Mouse (Mus musculus) MEL (cell line): Measurements from ENCODE around the gene S100a10. TPM values are rescaled to one million over a fixed set of nuclear protein-coding genes. Genes with fewer than 3 reads are reported as not detected.

ENCODE experiments used
- DNase-seq: peaks from one replicate; pipeline ENCODE4 v3.0.0; 2011; ENCODE audit warnings: low read depth, low spot score
- H3K27ac ChIP-seq: 2 replicates; pipeline ENCODE4 v1.5.1; 2012; ENCODE audit warnings: low read depth, mild to moderate bottlenecking, control low read depth, low read length, moderate library complexity; ENCODE audit not compliant: control insufficient read depth
- H3K27me3 ChIP-seq, 2 experiments: fragments of 150-350 bp in 1 of 2; sonication (generic) in 1 of 2; 2 replicates each; pipeline ENCODE4 v1.6.1; 2012; ENCODE audit warnings: low read length in 2 of 2, mild to moderate bottlenecking in 2 of 2, improper control_type of control experiment in 1 of 2, moderate library complexity in 1 of 2; ENCODE audit not compliant: insufficient read depth in 2 of 2, control insufficient read depth in 1 of 2
- H3K36me3 ChIP-seq, 2 experiments: 2 replicates each; pipeline ENCODE4 v1.6.1; 2012 to 2014; ENCODE audit warnings: low read length in 2 of 2, improper control_type of control experiment in 1 of 2, inconsistent platforms in 1 of 2, mild to moderate bottlenecking in 1 of 2; ENCODE audit not compliant: insufficient read depth in 2 of 2, control insufficient read depth in 1 of 2
- H3K4me1 ChIP-seq, 2 experiments: fragments of 150-350 bp in 1 of 2; sonication (generic) in 1 of 2; 2 replicates each; pipeline ENCODE4 v1.6.1; 2012; ENCODE audit warnings: low read length in 2 of 2, improper control_type of control experiment in 1 of 2, mild to moderate bottlenecking in 1 of 2; ENCODE audit not compliant: insufficient read depth in 2 of 2, control insufficient read depth in 1 of 2
- H3K4me3 ChIP-seq, 2 experiments: fragments of 150-350 bp in 1 of 2; sonication (generic) in 1 of 2; 2 replicates each; pipeline ENCODE4 v1.5.1; 2012; ENCODE audit warnings: low read depth in 2 of 2, low read length in 2 of 2, mild to moderate bottlenecking in 2 of 2, moderate library complexity in 2 of 2, control low read depth in 1 of 2, improper control_type of control experiment in 1 of 2; ENCODE audit not compliant: control insufficient read depth in 1 of 2, insufficient read depth in 1 of 2
- H3K79me2 ChIP-seq: 2 replicates; pipeline ENCODE4 v1.6.1; 2012; ENCODE audit warnings: mild to moderate bottlenecking, low read length, moderate library complexity; ENCODE audit not compliant: control insufficient read depth, poor library complexity, insufficient read depth
- H3K9ac ChIP-seq: 2 replicates; pipeline ENCODE4 v1.6.1; 2012; ENCODE audit warnings: low read depth, mild to moderate bottlenecking, control low read depth, low read length, moderate library complexity; ENCODE audit not compliant: control insufficient read depth, poor library complexity, severe bottlenecking
- H3K9me3 ChIP-seq: fragments of 150-350 bp; sonication (generic); replicated peaks from 2 replicates; pipeline ENCODE4 v1.6.1; 2012; ENCODE audit warnings: mild to moderate bottlenecking, low read length, improper control_type of control experiment, moderate library complexity; ENCODE audit not compliant: insufficient read depth
- BHLHE40 ChIP-seq: IDR thresholded peaks from 2 replicates; pipeline ENCODE4 v1.6.1; 2012; ENCODE audit warnings: low read depth, mild to moderate bottlenecking, inconsistent platforms, low read length, improper control_type of control experiment, borderline replicate concordance
- CHD1 ChIP-seq: IDR thresholded peaks from 2 replicates; pipeline ENCODE4 v1.6.1; 2012; ENCODE audit warnings: low read depth, mild to moderate bottlenecking, inconsistent platforms, low read length, improper control_type of control experiment
- CHD2 ChIP-seq: IDR thresholded peaks from 2 replicates; pipeline ENCODE4 v1.6.1; 2011; ENCODE audit warnings: low read length, improper control_type of control experiment
- CTCF ChIP-seq, 3 experiments: IDR thresholded peaks in 2 of 3; conservative IDR thresholded peaks in 1 of 3; 2 replicates each; pipeline ENCODE4 v1.5.1; 2011 to 2012; ENCODE audit warnings: low read length in 3 of 3, low read depth in 2 of 3, mild to moderate bottlenecking in 2 of 3, improper control_type of control experiment in 1 of 3, inconsistent platforms in 1 of 3, mixed read lengths in 1 of 3, moderate library complexity in 1 of 3; ENCODE audit not compliant: control insufficient read depth in 1 of 3, insufficient read depth in 1 of 3, poor library complexity in 1 of 3, severe bottlenecking in 1 of 3
- E2F4 ChIP-seq: IDR thresholded peaks from 2 replicates; pipeline ENCODE4 v1.6.1; 2011; ENCODE audit warnings: low read depth, low read length, improper control_type of control experiment, borderline replicate concordance
- EP300 ChIP-seq, 2 experiments: IDR thresholded peaks; 2 replicates each; pipeline ENCODE4 v1.6.1; 2011; ENCODE audit warnings: improper control_type of control experiment in 2 of 2, low read length in 2 of 2, low read depth in 1 of 2, mild to moderate bottlenecking in 1 of 2
- GABPA ChIP-seq: IDR thresholded peaks from 2 replicates; pipeline ENCODE4 v1.6.1; 2012; ENCODE audit warnings: low read depth, mild to moderate bottlenecking, inconsistent platforms, low read length, improper control_type of control experiment, moderate library complexity
- GATA1 ChIP-seq: IDR thresholded peaks from 2 replicates; pipeline ENCODE4 v1.6.1; 2011; ENCODE audit warnings: low read depth, low read length, improper control_type of control experiment
- HCFC1 ChIP-seq: IDR thresholded peaks from 2 replicates; pipeline ENCODE4 v1.6.1; 2012; ENCODE audit warnings: low read depth, mild to moderate bottlenecking, inconsistent platforms, low read length, improper control_type of control experiment, moderate library complexity
- JUND ChIP-seq: IDR thresholded peaks from 2 replicates; pipeline ENCODE4 v1.6.1; 2011; ENCODE audit warnings: low read depth, mild to moderate bottlenecking, improper control_type of control experiment, low read length
- KAT2A ChIP-seq: conservative IDR thresholded peaks from 2 replicates; pipeline ENCODE4 v1.6.1; 2012; ENCODE audit warnings: low read depth, low read length, improper control_type of control experiment, inconsistent platforms
- MAFK ChIP-seq: IDR thresholded peaks from 2 replicates; pipeline ENCODE4 v1.6.1; 2011; ENCODE audit warnings: low read depth, mild to moderate bottlenecking, low read length, improper control_type of control experiment, borderline replicate concordance
- MAX ChIP-seq: IDR thresholded peaks from 2 replicates; pipeline ENCODE4 v1.6.1; 2011; ENCODE audit warnings: low read length, improper control_type of control experiment
- MAZ ChIP-seq: IDR thresholded peaks from 2 replicates; pipeline ENCODE4 v1.6.1; 2012; ENCODE audit warnings: low read depth, mild to moderate bottlenecking, inconsistent platforms, low read length, improper control_type of control experiment
- MEF2A ChIP-seq: IDR thresholded peaks from 2 replicates; pipeline ENCODE4 v1.6.1; 2014; ENCODE audit warnings: low read depth, mild to moderate bottlenecking, inconsistent platforms, low read length, improper control_type of control experiment; ENCODE audit not compliant: poor library complexity, insufficient replicate concordance, severe bottlenecking; ENCODE audit errors: extremely low read depth
- MXI1 ChIP-seq: IDR thresholded peaks from 2 replicates; pipeline ENCODE4 v1.6.1; 2011; ENCODE audit warnings: mild to moderate bottlenecking, low read depth, low read length, improper control_type of control experiment
- MYB ChIP-seq: IDR thresholded peaks from 2 replicates; pipeline ENCODE4 v1.6.1; 2011; ENCODE audit warnings: mild to moderate bottlenecking, low read depth, low read length, improper control_type of control experiment
- MYC ChIP-seq: IDR thresholded peaks from 2 replicates; pipeline ENCODE4 v1.6.1; 2011; ENCODE audit warnings: low read depth, mild to moderate bottlenecking, low read length, improper control_type of control experiment, moderate library complexity
- NELFE ChIP-seq: IDR thresholded peaks from 2 replicates; pipeline ENCODE4 v1.6.1; 2011; ENCODE audit warnings: low read depth, low read length, improper control_type of control experiment
- NRF1 ChIP-seq: IDR thresholded peaks from 2 replicates; pipeline ENCODE4 v1.6.1; 2014; ENCODE audit warnings: low read depth, mild to moderate bottlenecking, inconsistent platforms, low read length, improper control_type of control experiment, moderate library complexity; ENCODE audit not compliant: poor library complexity, insufficient read depth, severe bottlenecking
- POLR2AphosphoS2 ChIP-seq: IDR thresholded peaks from 2 replicates; pipeline ENCODE4 v1.6.1; 2011; ENCODE audit warnings: low read length, improper control_type of control experiment
- RAD21 ChIP-seq: IDR thresholded peaks from 2 replicates; pipeline ENCODE4 v1.6.1; 2011; ENCODE audit warnings: mild to moderate bottlenecking, low read depth, low read length, improper control_type of control experiment
- RCOR1 ChIP-seq: IDR thresholded peaks from 2 replicates; pipeline ENCODE4 v1.6.1; 2012; ENCODE audit warnings: low read depth, mild to moderate bottlenecking, inconsistent platforms, low read length, improper control_type of control experiment
- SIN3A ChIP-seq: IDR thresholded peaks from 2 replicates; pipeline ENCODE4 v1.6.1; 2012; ENCODE audit warnings: low read length, improper control_type of control experiment, inconsistent platforms
- SMC3 ChIP-seq: IDR thresholded peaks from 2 replicates; pipeline ENCODE4 v1.6.1; 2011; ENCODE audit warnings: low read depth, low read length, improper control_type of control experiment
- TAL1 ChIP-seq: IDR thresholded peaks from 2 replicates; pipeline ENCODE4 v1.6.1; 2012; ENCODE audit warnings: mild to moderate bottlenecking, inconsistent platforms, low read length, moderate library complexity, mixed read lengths
- TBP ChIP-seq: IDR thresholded peaks from 2 replicates; pipeline ENCODE4 v1.8.0; 2011; ENCODE audit warnings: low read depth, low read length, improper control_type of control experiment
- TCF12 ChIP-seq: IDR thresholded peaks from 2 replicates; pipeline ENCODE4 v1.6.1; 2014; ENCODE audit warnings: low read depth, mild to moderate bottlenecking, inconsistent platforms, low read length, improper control_type of control experiment, moderate library complexity
- UBTF ChIP-seq: IDR thresholded peaks from 2 replicates; pipeline ENCODE4 v1.6.1; 2012; ENCODE audit warnings: low read depth, mild to moderate bottlenecking, inconsistent platforms, low read length, improper control_type of control experiment, moderate library complexity, borderline replicate concordance; ENCODE audit not compliant: insufficient read depth
- USF1 ChIP-seq: IDR thresholded peaks from 2 replicates; pipeline ENCODE4 v1.6.1; 2014; ENCODE audit warnings: low read depth, mild to moderate bottlenecking, inconsistent platforms, low read length, improper control_type of control experiment, moderate library complexity
- USF2 ChIP-seq, 2 experiments: IDR thresholded peaks; 2 replicates each; pipeline ENCODE4 v1.6.1; 2011 to 2012; ENCODE audit warnings: improper control_type of control experiment in 2 of 2, low read length in 2 of 2, borderline replicate concordance in 1 of 2, inconsistent platforms in 1 of 2, low read depth in 1 of 2, mild to moderate bottlenecking in 1 of 2; ENCODE audit not compliant: insufficient read depth in 1 of 2
- ZC3H11A ChIP-seq: IDR thresholded peaks from 2 replicates; pipeline ENCODE4 v1.6.1; 2012; ENCODE audit warnings: low read depth, mild to moderate bottlenecking, inconsistent platforms, low read length, improper control_type of control experiment
- ZKSCAN1 ChIP-seq: IDR thresholded peaks from 2 replicates; pipeline ENCODE4 v1.6.1; 2012; ENCODE audit warnings: low read depth, mild to moderate bottlenecking, inconsistent platforms, low read length, improper control_type of control experiment, moderate library complexity
- ZNF384 ChIP-seq: IDR thresholded peaks from 2 replicates; pipeline ENCODE4 v1.6.1; 2012; ENCODE audit warnings: low read depth, mild to moderate bottlenecking, inconsistent platforms, low read length, improper control_type of control experiment
- polyA plus RNA-seq, 2 experiments: library from polyadenylated mRNA; stranded (reverse) in 1 of 2; unstranded in 1 of 2; fragments of >175 nt in 1 of 2; fragments of >200 nt in 1 of 2; gene quantifications; 2 replicates each; pipeline versions ENCODE4 v1.2.1 to v1.2.4; 2012; ENCODE audit warnings: low replicate concordance in 2 of 2, low read depth in 1 of 2; ENCODE audit not compliant: insufficient read length in 2 of 2, insufficient read depth in 1 of 2, missing spikeins in 1 of 2
- total RNA-seq: library from RNA; depleted of rRNA; stranded (reverse); fragments of 300-350 nt; gene quantifications from 2 replicates; pipeline ENCODE4 v1.2.3, GENCODE M21; 2012

The S100a10 gene
- total and polyA plus RNA-seq, 3 experiments = 81.1 to 92.5 TPM; not detected in 1

DNA sequence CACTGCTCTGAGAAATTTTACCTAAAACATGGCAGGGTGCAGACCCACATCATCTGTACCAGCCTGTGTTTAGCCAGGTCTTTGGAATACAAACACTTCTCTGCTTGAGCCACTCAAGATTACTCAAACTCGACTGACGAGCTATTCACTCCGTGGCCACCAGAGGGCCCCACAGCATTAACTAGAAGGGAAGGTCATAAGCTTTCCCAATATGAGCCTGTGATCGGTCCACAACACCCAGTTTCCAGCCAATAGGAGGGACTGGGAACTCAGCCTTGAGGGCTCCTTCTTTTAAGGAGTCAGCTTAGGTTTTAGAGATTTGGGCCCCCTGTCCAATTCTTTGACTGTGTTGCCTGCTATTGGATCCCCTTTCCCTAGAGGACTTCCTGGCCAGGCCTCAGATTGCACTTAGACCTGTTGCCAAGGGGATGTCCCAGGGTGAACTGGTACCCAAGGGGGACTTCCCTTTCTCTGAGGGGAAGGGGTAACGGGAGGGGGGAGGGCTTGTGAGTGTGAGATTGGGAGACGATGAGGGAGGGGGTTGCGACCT lies 7.7 kb upstream of the S100a10 start:
- DNase-seq = peak; percentile 94

DNA sequence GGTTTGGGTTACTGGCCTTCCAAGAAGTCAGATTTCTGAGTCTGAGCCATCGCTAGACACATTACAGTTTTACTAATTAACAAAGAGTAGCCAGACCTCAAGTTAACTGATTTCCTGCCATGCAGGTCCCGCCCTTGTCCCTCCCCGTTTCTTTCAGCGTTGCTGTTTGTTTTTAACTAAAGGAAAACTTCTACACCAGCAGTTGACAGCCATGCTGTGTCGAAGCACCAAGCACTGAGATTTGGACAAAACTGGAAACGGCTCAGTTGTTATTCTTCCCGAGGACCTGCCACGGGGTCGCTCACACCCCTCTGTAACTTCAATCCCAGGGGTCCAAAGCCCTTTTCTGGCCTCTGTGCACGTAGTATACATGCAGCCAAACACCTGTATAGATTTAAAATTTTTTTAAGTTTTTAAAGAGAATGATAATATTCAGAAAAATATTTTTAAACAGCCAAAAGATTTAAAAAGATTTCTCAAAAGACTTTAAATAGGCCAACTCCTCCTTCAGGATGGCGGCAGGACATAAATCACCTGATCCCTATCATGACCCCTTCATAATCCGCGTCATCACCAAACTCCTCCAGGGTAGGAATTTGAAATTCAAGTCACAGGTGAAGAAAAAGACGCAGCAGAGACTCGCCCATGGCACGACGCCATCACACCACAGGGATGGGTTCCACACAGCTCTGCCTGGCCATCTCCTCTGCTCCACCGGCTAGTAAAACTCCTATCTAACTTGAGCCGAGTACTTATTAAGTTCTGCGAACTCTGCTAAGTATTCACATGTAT lies 6.9 kb upstream of the S100a10 start:
- H3K9me3 ChIP-seq = no peaks in the 10 kb centered on the region
- H3K4me3 ChIP-seq = peak overlapping the region; percentile 48 to 66
- H3K36me3 ChIP-seq = peaks cover 0 to 24% of the 10 kb centered on the region in 2 experiments; a peak in 2 of 4 replicates
- H3K4me1 ChIP-seq = peaks cover 12 to 23% of the 10 kb centered on the region in 2 experiments
- H3K9ac ChIP-seq = peak overlapping the region; percentile 42
- peak; percentile 81 for DNase-seq
- H3K27me3 ChIP-seq = peaks cover 0 to 4% of the 10 kb centered on the region in 2 experiments; a peak in 2 of 4 replicates
- H3K27ac ChIP-seq = peak overlapping the region; percentile 45
- H3K79me2 ChIP-seq = no peaks in the 10 kb centered on the region
- TF ChIP-seq POLR2AphosphoS2 (no peak), GATA1 (no peak), CTCF (IDR thresholded peaks at IDR 0.05 in 2 of 3, conservative IDR thresholded peaks at IDR 0.05 in 1 of 3; ENCODE audit: control insufficient read depth in 1 of 3, insufficient read depth in 1 of 3, low read depth in 2 of 3, low read length in 3 of 3, poor library complexity in 1 of 3, severe bottlenecking in 1 of 3) (no peak; a peak in 1 of 6 replicates), UBTF (no peak), RAD21 (no peak; the same call in 1 of the 2 replicates), TBP (peak; percentile 35; the same call in 1 of the 2 replicates), MXI1 (peak; percentile 80), USF2 (IDR thresholded peaks at IDR 0.05; ENCODE audit: borderline replicate concordance in 1 of 2, insufficient read depth in 1 of 2, low read depth in 1 of 2, low read length in 2 of 2) (no peak), TCF12 (0 out of 2 replicates have a peak, but pooled peaks have one; percentile 7), RCOR1 (no peak), ZKSCAN1 (no peak), BHLHE40 (0 out of 2 replicates have a peak, but pooled peaks have one; percentile 13), E2F4 (0 out of 2 replicates have a peak, but pooled peaks have one; percentile 25), MYC (0 out of 2 replicates have a peak, but pooled peaks have one; percentile 17)

More for the DNA sequence above, 7.7 kb upstream of the S100a10 start:
- Histone ChIP-seq H3K79me2 (no peaks in the 10 kb centered on the region), H3K4me1 (peaks cover 12 to 19% of the 10 kb centered on the region in 2 experiments), H3K9ac (peak overlapping the region; percentile 21; the same call in 1 of the 2 replicates), H3K36me3 (peaks cover 0 to 21% of the 10 kb centered on the region in 2 experiments; a peak in 2 of 4 replicates), H3K27ac (no peak overlapping the region), H3K4me3 (peak overlapping the region; percentile 52 to 66), H3K27me3 (peaks cover 0 to 4% of the 10 kb centered on the region in 2 experiments; a peak in 2 of 4 replicates), H3K9me3 (no peaks in the 10 kb centered on the region)
- no peak for TF ChIP-seq GABPA
- TF ChIP-seq ZNF384 = no peak
- peak; percentile 100 for TF ChIP-seq RAD21
- peak; percentile 100 for TF ChIP-seq SMC3
- TF ChIP-seq CHD2 = no peak
- TF ChIP-seq NELFE = no peak
- TF ChIP-seq MAZ = 0 out of 2 replicates have a peak, but pooled peaks have one; percentile 22
- no peak for TF ChIP-seq MXI1
- no peak for TF ChIP-seq CHD1
- TF ChIP-seq BHLHE40 = 0 out of 2 replicates have a peak, but pooled peaks have one; percentile 18
- peak; percentile 20; the same call in 1 of the 2 replicates for TF ChIP-seq SIN3A
- no peak for TF ChIP-seq GATA1
- no peak for TF ChIP-seq KAT2A
- no peak; the same call in 1 of the 2 replicates for TF ChIP-seq TBP
- 0 out of 2 replicates have a peak, but pooled peaks have one; percentile 36 for TF ChIP-seq HCFC1
- TF ChIP-seq EP300 (IDR thresholded peaks at IDR 0.05; ENCODE audit: low read depth in 1 of 2, low read length in 2 of 2) = no peak
- TF ChIP-seq NRF1 = no peak
- TF ChIP-seq RCOR1 = no peak; the same call in 1 of the 2 replicates
- TF ChIP-seq UBTF = no peak
- no peak for TF ChIP-seq MYB
- peak; percentile 99 for TF ChIP-seq ZC3H11A
- no peak for TF ChIP-seq MEF2A
- TF ChIP-seq ZKSCAN1 = no peak
- no peak for TF ChIP-seq E2F4
- no peak for TF ChIP-seq USF1
- no peak for TF ChIP-seq POLR2AphosphoS2
- peak; percentile 95 to 99 (median 97) for TF ChIP-seq CTCF (IDR thresholded peaks at IDR 0.05 in 2 of 3, conservative IDR thresholded peaks at IDR 0.05 in 1 of 3; ENCODE audit: control insufficient read depth in 1 of 3, insufficient read depth in 1 of 3, low read depth in 2 of 3, low read length in 3 of 3, poor library complexity in 1 of 3, severe bottlenecking in 1 of 3)
- no peak for TF ChIP-seq USF2 (IDR thresholded peaks at IDR 0.05; ENCODE audit: borderline replicate concordance in 1 of 2, insufficient read depth in 1 of 2, low read depth in 1 of 2, low read length in 2 of 2)
- no peak for TF ChIP-seq MAFK
- TF ChIP-seq MAX = no peak
- TF ChIP-seq TAL1 = no peak
- 0 out of 2 replicates have a peak, but pooled peaks have one; percentile 50 for TF ChIP-seq JUND
- 0 out of 2 replicates have a peak, but pooled peaks have one; percentile 15 for TF ChIP-seq TCF12
